Mouse (Mus musculus): ENCODE results near the gene Mrs2. TPM values are rescaled to one million over a fixed set of nuclear protein-coding genes. Genes with fewer than 3 reads are reported as not detected.
"Not testable (repeated sequence)": the region's sequence is repeated elsewhere in the genome, so short reads cannot be mapped to it uniquely, and the experiment has no call there.

Mrs2 gene
- polyA plus RNA-seq, 1 experiment, result 27.0 TPM

DNA sequence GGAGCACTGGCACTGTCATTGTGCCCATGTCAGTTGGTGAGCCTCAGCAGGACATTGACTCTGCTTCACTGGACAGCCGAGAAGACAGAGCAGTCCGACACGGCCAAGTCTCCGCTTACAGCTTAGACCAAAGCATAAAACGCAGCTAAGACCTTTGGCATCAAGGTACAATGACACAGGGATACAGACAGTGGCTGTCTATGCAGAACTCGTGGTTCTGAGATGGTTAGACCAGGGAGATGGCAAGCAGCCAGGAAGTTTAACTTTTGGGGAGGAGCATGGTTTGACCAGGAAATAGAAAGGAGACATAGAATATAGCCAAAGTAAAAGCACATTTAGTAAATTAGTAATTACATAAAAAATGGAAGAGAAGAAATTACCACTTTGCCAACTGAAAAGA is 31.2 kb downstream of the Mrs2 start:
- no peak for TF ChIP-seq CTCF (IDR thresholded peaks at IDR 0.05; ENCODE audit: borderline replicate concordance, insufficient read depth, low read length)
- no peak for TF ChIP-seq POLR2A (IDR thresholded peaks at IDR 0.05; ENCODE audit: low read depth, low read length)
- H3K27ac ChIP-seq (ENCODE audit: insufficient read depth, low read length), result no peak overlapping the region
- H3K4me3 ChIP-seq (ENCODE audit: insufficient read depth, low read length), result no peak overlapping the region
- H3K4me1 ChIP-seq (ENCODE audit: control insufficient read depth, insufficient read depth, low read length), result no peaks in the 10 kb centered on the region

DNA sequence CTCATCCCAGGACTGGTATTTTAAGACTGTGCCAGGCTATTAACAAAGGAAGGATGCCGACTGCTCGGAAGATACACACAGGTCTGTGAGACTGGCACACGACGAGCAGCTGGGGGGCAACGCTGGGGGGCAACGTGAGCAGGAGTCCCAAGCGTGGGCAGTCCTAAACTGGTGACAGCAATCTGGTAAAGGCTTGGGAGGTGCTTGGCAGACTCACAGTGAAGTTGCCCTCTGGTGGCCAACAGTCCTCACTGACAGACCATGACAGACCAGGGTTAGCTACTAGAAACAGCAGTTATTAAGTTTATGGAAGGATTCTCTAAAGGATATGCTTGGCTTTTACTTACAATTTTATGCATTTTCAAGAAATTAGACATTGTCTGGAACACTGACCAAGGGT is 31.8 kb downstream of the Mrs2 start:
- no peak overlapping the region for H3K4me3 ChIP-seq (ENCODE audit: insufficient read depth, low read length)
- H3K27ac ChIP-seq (ENCODE audit: insufficient read depth, low read length), result no peak overlapping the region
- TF ChIP-seq CTCF (IDR thresholded peaks at IDR 0.05; ENCODE audit: borderline replicate concordance, insufficient read depth, low read length), result peak; percentile 80; the same call in 1 of the 2 replicates
- no peak for TF ChIP-seq POLR2A (IDR thresholded peaks at IDR 0.05; ENCODE audit: low read depth, low read length)
- no peaks in the 10 kb centered on the region for H3K4me1 ChIP-seq (ENCODE audit: control insufficient read depth, insufficient read depth, low read length)

DNA sequence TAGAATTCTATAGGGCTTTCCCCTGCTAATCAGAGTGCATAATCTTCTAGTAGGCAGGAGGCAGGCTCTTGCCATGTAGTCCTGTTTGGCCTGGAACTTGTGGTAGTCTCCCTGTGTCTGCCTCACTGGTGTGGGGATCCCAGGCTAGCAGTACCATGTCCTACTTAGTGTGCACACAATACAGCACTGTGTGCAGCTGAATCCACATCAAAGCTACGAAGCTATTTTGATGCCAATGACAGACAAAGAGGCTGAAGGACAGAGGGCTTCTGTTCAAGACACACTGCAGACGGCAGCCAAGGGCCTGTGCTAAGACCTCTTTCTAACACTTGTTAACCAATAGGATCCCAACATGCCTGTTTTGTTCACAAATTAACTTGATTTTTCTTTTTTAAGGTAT is 34.7 kb downstream of the Mrs2 start:
- H3K4me3 ChIP-seq (ENCODE audit: insufficient read depth, low read length), result no peak overlapping the region
- TF ChIP-seq CTCF (IDR thresholded peaks at IDR 0.05; ENCODE audit: borderline replicate concordance, insufficient read depth, low read length) (no peak), POLR2A (IDR thresholded peaks at IDR 0.05; ENCODE audit: low read depth, low read length) (no peak)
- H3K4me1 ChIP-seq (ENCODE audit: control insufficient read depth, insufficient read depth, low read length), result no peaks in the 10 kb centered on the region
- H3K27ac ChIP-seq (ENCODE audit: insufficient read depth, low read length), result no peak overlapping the region

DNA sequence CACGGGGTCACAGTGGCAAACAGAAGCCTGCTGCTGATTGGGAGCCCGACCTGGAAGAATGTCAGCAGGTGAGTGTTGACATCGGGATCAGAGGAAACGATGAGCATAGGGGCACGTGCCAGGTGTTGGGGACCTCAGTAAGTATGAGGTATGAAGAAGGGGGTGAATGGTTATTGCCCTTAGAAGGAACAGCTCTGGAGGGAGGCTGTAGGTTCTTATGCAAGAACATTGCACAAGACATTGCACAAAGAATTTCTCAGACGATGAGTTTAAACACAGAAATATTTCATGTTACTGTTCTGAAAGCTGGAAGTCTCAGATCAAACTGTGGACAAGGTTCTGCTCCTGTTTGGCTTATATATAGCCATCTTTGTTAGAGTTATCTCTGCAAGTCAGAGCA is 39.1 kb downstream of the Mrs2 start:
- H3K4me1 ChIP-seq (ENCODE audit: control insufficient read depth, insufficient read depth, low read length), result peaks cover 4% of the 10 kb centered on the region; the same call in 1 of the 2 replicates
- H3K4me3 ChIP-seq (ENCODE audit: insufficient read depth, low read length), result no peak overlapping the region
- TF ChIP-seq CTCF (IDR thresholded peaks at IDR 0.05; ENCODE audit: borderline replicate concordance, insufficient read depth, low read length) (no peak), POLR2A (IDR thresholded peaks at IDR 0.05; ENCODE audit: low read depth, low read length) (no peak)
- H3K27ac ChIP-seq (ENCODE audit: insufficient read depth, low read length), result no peak overlapping the region

DNA sequence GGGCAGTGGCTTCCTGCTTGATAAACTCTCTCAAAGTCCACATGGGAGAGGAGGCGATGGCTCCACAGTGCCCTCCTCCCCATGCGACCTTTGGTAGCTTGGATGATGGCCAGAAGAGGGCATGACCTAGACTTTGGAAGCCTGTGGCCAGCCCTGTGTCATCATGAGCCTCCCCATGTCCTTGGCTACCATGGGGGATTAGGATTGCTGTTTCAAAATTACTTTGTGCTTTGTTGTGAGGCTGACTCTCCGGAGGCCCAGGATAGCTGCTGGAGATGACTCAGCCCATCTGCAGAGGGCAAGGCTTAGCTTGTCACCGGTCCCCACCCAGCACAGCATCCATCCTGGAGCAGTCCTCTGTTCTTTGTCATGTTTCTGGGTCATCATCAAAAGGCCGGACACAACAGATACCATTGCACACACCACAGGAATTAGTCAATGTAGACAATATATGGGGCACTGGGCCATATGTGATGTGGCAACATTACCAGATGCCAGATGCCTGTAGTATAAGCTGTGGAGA is 42.3 kb downstream of the Mrs2 start:
- Histone ChIP-seq H3K27ac (ENCODE audit: insufficient read depth, low read length) (no peak overlapping the region), H3K4me1 (ENCODE audit: control insufficient read depth, insufficient read depth, low read length) (peaks cover 4% of the 10 kb centered on the region; the same call in 1 of the 2 replicates), H3K4me3 (ENCODE audit: insufficient read depth, low read length) (no peak overlapping the region)
- TF ChIP-seq POLR2A (IDR thresholded peaks at IDR 0.05; ENCODE audit: low read depth, low read length), result no peak
- no peak for TF ChIP-seq CTCF (IDR thresholded peaks at IDR 0.05; ENCODE audit: borderline replicate concordance, insufficient read depth, low read length)

DNA sequence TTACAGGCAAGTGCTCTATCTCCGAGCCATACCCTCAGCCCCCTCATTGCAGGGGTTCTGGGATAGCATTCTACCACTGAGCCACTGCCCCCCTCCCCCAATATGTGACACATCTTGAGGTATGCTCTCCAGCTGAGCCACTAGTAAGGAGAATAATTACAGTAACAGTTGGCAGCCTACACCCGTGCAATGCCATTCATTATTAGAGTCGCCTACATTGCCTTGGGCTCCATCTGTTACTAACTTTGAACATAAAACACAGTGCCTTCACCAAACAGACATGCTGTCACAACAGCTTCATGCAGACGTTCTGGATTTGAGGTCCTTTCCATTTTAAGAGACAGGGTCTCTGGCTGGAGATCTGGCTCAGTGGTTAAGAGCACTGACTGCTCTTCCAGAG is 43.8 kb downstream of the Mrs2 start:
- Histone ChIP-seq H3K27ac (ENCODE audit: insufficient read depth, low read length) (no peak overlapping the region), H3K4me1 (ENCODE audit: control insufficient read depth, insufficient read depth, low read length) (peaks cover 4% of the 10 kb centered on the region; the same call in 1 of the 2 replicates), H3K4me3 (ENCODE audit: insufficient read depth, low read length) (no peak overlapping the region)
- TF ChIP-seq CTCF (IDR thresholded peaks at IDR 0.05; ENCODE audit: borderline replicate concordance, insufficient read depth, low read length), result no peak
- no peak for TF ChIP-seq POLR2A (IDR thresholded peaks at IDR 0.05; ENCODE audit: low read depth, low read length)

DNA sequence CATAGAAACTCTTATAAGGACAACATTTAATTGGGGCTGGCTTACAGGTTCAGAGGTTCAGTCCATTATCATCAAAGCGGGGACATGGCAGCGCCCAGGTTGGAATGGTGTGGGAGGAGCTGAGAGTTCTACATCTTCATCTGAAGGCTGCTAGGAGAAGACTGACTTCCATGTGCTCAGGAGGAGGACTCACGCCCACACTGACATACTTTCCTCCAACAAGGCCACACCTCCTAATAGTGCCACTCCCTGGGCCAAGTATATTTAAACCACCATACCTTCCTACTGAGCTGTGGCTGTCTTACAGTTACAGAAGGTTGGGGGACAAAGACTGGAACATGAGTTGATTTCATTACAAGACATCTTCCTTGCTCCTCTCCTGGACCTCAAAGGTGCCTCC is 48.4 kb downstream of the Mrs2 start:
- not testable (repeated sequence) for H3K4me3 ChIP-seq (ENCODE audit: insufficient read depth, low read length); H3K4me1 ChIP-seq (ENCODE audit: control insufficient read depth, insufficient read depth, low read length); H3K27ac ChIP-seq (ENCODE audit: insufficient read depth, low read length)

DNA sequence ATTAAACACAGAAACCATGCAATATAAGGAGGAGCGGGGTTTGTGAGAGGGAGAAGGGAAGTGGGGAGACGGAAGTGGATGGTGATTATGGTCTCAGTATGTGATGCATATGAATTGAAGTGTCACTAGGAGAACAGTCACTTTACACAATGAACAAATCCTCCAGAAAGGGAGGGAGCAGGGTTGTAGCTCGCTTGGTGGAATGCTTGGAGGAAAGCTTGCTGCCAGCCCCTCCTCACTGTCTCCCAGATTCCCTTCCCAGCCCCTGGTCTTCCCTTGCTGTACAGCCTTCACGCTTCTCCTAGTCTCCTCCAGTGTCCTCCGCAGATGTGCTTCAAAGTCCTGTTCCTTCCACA is 54.4 kb downstream of the Mrs2 start:
- peak overlapping the region; percentile 24 for H3K4me3 ChIP-seq (ENCODE audit: insufficient read depth, low read length)
- TF ChIP-seq CTCF (IDR thresholded peaks at IDR 0.05; ENCODE audit: borderline replicate concordance, insufficient read depth, low read length) (no peak), POLR2A (IDR thresholded peaks at IDR 0.05; ENCODE audit: low read depth, low read length) (no peak)
- H3K27ac ChIP-seq (ENCODE audit: insufficient read depth, low read length), result no peak overlapping the region
- H3K4me1 ChIP-seq (ENCODE audit: control insufficient read depth, insufficient read depth, low read length), result no peaks in the 10 kb centered on the region

DNA sequence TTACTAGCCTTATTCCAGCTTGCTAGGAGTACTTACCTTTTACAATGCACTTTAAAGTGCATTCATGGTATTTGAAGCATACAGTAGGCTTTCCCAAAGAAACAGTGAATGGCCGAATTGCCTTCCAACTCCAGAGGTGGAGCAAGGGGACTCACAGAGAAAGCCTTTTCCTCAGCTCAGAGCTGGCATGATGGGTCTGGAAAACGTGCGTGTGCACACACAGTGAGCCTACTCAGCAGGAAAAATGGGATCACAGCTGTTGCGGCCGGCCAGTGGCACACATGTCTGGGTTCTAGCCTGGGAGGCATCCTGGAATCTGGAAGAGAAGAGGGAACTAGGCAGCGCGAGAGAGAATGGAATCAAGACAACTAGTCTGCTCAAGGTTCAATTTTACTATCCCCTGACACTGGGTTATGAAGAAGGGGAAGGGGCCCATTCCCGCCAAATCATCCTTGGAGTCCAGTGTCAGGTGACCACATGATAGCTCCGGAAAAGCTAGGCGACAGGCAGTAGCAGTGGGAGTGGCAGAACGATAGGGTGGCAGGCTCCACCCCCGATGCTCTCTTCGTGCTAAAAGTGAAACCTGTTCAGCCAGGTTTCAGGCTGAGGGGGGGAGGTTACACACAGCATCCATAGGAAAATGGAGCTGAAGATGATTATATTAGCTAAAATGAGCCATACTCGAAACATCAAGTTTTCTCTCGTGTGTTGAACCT is 54.9 kb downstream of the Mrs2 start:
- TF ChIP-seq POLR2A (IDR thresholded peaks at IDR 0.05; ENCODE audit: low read depth, low read length), result no peak
- TF ChIP-seq CTCF (IDR thresholded peaks at IDR 0.05; ENCODE audit: borderline replicate concordance, insufficient read depth, low read length), result no peak
- no peak overlapping the region for H3K27ac ChIP-seq (ENCODE audit: insufficient read depth, low read length)
- peak overlapping the region; percentile 24 for H3K4me3 ChIP-seq (ENCODE audit: insufficient read depth, low read length)
- H3K4me1 ChIP-seq (ENCODE audit: control insufficient read depth, insufficient read depth, low read length), result no peaks in the 10 kb centered on the region

DNA sequence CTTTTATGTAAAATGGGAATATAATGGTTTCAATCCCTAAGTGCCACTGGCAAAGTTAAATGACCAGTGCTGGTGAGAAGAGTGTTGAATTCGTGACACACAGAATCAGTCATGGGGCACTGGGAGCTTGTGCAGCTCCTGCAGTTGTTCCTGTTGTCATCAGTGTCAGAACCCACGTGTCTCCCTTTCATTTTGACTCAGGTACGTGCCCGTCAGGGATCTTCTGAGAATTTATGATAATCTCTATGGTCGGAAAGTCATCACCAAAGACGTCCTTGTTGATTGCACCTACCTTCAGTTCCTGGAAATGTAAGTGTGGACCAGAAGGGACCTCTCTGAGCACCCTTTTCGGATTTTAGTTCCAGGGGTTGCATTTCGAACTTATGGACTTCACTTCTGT is 58.1 kb downstream of the Mrs2 start:
- H3K27ac ChIP-seq (ENCODE audit: insufficient read depth, low read length), result no peak overlapping the region
- no peak for TF ChIP-seq POLR2A (IDR thresholded peaks at IDR 0.05; ENCODE audit: low read depth, low read length)
- no peak for TF ChIP-seq CTCF (IDR thresholded peaks at IDR 0.05; ENCODE audit: borderline replicate concordance, insufficient read depth, low read length)
- no peak overlapping the region for H3K4me3 ChIP-seq (ENCODE audit: insufficient read depth, low read length)
- no peaks in the 10 kb centered on the region for H3K4me1 ChIP-seq (ENCODE audit: control insufficient read depth, insufficient read depth, low read length)

Measured in embryonic fibroblast, embryonic 13.5 days (primary cell).